Mouse (Mus musculus) liver, adult 2 months (tissue): Measurements from ENCODE around the gene Vsx1.

Experiments
- CTCF ChIP-seq: fragments of 200-500 bp; IDR thresholded peaks from 2 replicates; pipeline ENCODE4 v1.5.1; 2011; ENCODE audit warnings: low read depth, low read length, control low read depth
- POLR2A ChIP-seq: fragments of 200-500 bp; IDR thresholded peaks from 2 replicates; pipeline ENCODE4 v1.6.1; 2011; ENCODE audit warnings: low read length, control low read depth; ENCODE audit not compliant: insufficient read depth; ENCODE audit errors: extremely low read depth

DNA sequence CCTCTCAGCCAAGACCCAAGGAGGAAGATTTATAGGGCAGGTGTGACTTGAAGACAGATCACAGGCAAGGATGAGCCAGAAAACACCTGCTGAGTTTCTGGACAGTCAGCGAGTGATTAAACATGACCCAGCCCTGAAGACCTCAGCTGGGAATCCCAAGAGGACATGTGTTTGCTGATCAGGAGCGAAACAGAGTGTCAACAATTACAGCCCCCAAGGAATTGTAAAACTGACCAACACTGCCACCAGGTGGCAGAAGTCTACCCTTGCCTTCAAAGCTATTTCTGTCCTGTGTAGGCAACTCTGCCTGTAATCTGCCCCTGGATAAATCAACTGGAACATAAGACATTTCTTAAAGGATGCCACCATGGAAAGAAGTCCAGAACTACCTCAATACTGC lies 14.3 kb downstream of the Vsx1 start:
- TF ChIP-seq POLR2A (no peak), CTCF (peak; percentile 31; the same call in 1 of the 2 replicates)
